Mouse (Mus musculus) right cerebral cortex, postnatal 10 days (tissue): ENCODE measurements around the gene Fnip2.

ENCODE experiments used
- DNase-seq, 2 experiments: peaks; one replicate each; pipeline ENCODE4 v3.0.0; 2021; ENCODE audit warnings: low spot score in 2 of 2

The Fnip2 gene

GRCm38 (mm10) chr3:79564875-79565606, 2.6 kb downstream of the Fnip2 start:
- no peak for DNase-seq

- DNase-seq, result no peak
These were observed 4.1 kb downstream of the Fnip2 start for GRCm38 (mm10) chr3:79563511-79563910.

DNA sequence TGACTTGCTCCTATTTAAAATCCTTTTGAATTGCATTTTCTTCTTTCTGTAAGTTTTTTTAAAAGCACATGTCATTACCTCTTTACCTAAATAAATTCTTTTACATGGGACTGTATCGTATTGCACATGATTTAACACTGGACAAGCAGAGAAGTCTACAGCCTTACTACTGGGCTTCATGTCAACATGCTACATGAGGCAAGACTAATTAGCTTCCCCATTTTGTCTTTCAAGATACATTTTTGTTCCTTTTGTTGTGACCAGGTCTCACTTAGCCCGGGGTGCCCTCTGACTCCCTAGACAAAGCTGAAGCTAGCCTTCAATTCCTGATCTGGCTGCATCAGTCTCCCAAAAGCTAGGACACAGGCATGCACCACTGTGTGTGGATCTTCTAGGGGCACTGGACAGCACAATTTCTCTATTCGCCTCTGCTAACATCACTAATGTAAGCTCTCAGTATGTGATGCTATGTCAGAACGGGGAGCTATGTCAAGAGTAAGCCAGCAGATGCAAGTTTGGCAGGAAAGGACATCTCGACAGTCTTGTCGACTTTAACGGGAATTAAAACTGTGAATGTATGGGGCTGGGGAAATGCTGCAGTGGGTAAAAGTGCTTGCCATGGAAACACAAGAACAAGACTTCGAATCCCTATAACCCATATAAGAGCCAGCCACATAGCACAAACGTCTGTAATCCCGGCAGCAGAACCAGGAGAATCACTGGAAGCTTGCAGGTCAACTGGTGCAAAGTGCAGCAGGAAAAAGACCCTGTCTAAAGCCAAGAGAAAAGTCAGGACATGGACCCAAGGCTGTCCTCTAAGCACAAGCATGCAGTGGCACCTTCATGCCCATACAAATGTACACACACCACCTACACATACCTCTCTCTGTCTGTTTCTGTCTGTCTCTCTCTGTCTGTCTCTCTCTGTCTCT, 5.5 kb downstream of the Fnip2 start:
- no peak for DNase-seq

GRCm38 (mm10) chr3:79560555-79560954, 7.0 kb downstream of the Fnip2 start:
- no peak for DNase-seq

DNA sequence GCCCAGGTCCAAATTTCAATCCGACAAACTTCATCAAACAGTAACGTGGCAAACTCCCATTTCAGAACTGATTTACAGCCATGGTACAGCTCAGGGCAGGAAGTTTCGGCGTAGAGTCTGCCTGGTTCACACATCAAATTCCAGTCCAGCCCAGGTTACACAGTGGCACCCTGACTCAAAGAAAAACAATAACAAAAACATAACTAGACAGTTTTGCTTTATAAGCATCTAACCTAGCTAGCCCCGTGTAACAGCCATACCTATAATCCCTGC, 7.9 kb downstream of the Fnip2 start:
- no peak for DNase-seq

DNA sequence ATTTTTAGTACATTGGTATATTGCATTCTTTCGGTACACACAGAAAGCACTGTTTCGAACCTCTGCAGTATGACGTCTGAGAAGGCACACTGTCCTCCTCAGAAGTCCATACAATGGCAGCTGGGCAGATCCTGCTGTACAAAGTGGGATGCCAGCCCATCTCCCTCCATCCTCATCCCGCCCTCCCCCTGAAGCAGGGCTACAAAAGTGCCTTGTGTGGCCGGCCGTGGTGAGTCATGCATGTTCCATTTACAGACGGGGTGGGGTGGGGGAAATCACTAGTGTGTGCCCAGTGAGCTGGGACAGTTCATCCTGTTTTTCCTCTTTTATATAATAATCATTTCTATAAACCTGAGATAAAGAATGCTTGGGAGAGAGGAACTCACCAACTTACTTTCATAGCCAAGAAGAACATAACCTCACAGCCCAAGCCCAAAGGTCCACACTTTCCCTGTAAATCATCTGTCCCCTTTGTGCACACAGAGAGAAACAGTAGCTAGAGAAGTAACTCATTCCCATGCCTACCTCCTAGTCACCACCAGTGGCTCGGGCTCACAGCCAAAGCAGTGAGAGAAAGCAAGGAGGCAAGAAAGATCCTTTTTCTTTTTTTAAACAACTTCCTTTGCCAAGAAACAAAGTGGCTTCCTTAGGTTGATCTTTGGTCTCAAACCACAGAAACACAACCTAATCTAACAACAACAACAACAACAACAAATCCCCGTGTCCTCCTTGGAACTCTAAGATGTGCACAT, 8.4 kb downstream of the Fnip2 start:
- peak; percentile 73 to 78 for DNase-seq

DNA sequence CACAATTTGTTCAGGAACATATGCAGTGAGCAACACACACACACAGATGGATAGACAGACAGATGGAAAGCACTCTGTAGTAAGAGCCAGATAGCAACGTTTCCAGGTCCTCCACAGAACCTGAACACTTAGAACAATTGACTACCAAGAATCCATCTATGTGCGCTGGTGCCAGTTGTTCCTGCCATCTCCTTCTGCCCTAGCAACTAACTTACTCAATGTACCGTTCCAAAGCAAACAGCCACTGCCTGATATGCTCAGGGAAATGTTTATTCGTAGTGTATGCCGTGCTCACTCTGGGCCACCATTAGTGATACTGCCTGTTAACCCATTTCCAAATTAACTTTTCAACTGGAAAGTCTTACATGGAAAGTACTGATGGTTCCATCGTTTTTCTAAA, 12.5 kb downstream of the Fnip2 start:
- DNase-seq, result no peak

DNA sequence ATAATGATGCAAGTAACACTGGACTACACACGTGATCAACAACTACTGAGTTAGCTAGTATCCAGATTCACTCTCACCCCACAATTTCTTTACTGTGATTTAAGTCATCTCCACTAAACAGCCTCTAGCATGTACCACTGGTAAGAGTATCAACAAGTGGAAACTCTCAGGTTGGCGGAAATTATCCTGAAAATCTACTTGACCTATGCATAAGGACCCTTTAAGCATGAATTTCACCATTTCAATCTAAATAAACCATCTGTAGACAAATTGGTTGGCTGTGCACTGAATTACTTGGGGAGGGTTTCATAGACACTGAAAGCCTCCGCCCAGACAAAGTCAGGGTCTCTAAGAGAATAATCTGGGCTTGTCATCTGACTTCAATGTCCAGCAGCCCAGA, 13.8 kb downstream of the Fnip2 start:
- DNase-seq, result no peak

- no peak for DNase-seq
These were observed 15.6 kb downstream of the Fnip2 start for GRCm38 (mm10) chr3:79551826-79552552.

- DNase-seq, result peak in 1 of 2 experiments; percentile 36
These were observed 17.7 kb downstream of the Fnip2 start for GRCm38 (mm10) chr3:79549751-79550393.

- no peak for DNase-seq
These were observed 18.7 kb downstream of the Fnip2 start for GRCm38 (mm10) chr3:79548681-79549437.

GRCm38 (mm10) chr3:79542585-79542984, 25.0 kb downstream of the Fnip2 start:
- DNase-seq, result no peak

DNA sequence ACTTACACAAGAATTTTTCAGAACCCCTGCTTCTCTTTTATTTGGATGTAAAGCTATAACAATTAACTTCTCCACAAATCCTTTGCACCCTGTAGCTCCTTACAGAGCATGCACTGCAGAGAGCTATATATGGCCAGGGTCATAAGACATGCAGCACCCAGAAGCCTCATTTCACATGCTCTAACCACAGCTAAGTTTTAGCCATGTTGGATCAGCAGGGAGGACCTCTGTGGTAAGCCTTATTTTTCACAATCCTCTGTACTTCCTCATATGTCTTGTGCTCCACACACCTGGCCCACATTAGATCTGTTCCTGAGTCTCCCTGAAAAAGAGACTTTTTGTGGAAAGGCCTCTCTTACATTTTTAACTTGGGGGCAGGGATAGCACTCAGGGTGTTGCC, 27.9 kb downstream of the Fnip2 start:
- no peak for DNase-seq

GRCm38 (mm10) chr3:79539124-79539523, 28.5 kb downstream of the Fnip2 start:
- no peak for DNase-seq

- DNase-seq, result no peak
These were observed 29.3 kb downstream of the Fnip2 start for GRCm38 (mm10) chr3:79538342-79538741.

GRCm38 (mm10) chr3:79537626-79538203, 29.9 kb downstream of the Fnip2 start:
- no peak for DNase-seq

DNA sequence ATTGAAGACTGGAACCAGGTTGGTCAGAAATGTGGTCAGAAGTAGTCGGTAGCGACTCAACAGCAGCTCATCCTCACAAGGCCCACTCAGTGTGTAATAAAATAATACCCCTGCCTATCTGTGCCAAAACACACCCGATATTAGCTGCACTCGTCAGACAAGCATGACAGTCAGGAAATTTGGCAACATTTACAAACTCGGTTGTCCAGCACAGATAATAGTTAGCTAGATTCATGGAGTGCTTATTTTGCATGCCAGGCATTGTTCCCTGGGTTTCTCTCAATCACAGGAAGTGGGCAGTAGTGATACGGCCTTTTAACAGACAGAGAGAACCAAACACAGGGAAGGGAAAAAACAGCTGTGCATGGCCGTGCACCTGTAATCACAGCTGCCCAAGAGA, 30.6 kb downstream of the Fnip2 start:
- DNase-seq, result no peak

DNA sequence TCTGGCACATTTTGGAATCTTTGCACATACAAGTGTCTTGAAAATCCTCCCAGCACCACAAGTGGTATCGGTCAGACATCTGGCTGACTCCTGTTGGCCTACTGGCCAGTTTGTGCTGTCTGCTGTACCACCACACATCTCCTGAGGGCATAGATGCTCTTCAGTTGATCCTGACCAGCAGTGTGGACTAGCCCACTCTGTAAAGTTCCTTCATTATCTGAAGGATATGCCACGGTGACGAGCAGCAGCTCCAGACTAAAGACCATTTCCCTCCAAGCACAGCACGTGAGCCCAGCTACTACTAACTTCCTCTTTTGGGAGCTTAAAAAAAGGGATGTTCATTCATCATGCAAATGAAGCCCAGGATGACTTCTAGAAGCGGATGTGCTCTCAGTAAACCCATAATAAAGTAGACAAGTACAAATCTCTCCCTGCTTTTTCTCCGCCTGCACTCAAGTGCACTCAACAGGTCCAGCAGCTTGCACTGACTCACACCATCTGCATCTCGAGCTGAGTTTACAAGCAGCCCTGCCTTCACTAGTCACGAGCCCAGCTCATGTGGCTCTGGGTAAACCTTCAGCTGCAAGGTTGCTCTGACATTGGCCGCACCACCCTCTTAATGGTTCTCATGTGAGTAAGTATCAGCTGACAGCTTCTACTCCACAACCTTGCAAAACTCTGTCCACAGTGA, 35.9 kb downstream of the Fnip2 start:
- peak; percentile 53 to 74 for DNase-seq

- DNase-seq, result no peak
These were observed 38.0 kb downstream of the Fnip2 start for GRCm38 (mm10) chr3:79529499-79530096.
